ENCODE assay signal across 24 mouse cellular contexts in genomic region chr4:55066341-55067170, GRCm38 (mm10).
DNase-seq lines count a peak whose midpoint lies in the region; ATAC-seq and TF ChIP-seq lines count a peak whose summit lies in the region.
"Had no signal": no experiment of that assay in that cellular context is flagged by ENCODE, and none has a peak within 500 bp of the region (broad histone marks: within the 10 kb centered on the region; RNA-seq: fewer than 3 reads in every experiment).

No protein-coding gene starts in this region.

- H3K27me3 ChIP-seq in hindbrain, embryonic 12.5 days: no peaks in the 10 kb centered on the region
- no peaks in the 10 kb centered on the region for H3K27me3 ChIP-seq in hindbrain, postnatal 0 days (ENCODE audit: insufficient read depth, low read length)
- H3K27me3 ChIP-seq in midbrain, embryonic 14.5 days (ENCODE audit: control insufficient read depth, insufficient read depth, low read length): no peaks in the 10 kb centered on the region
- H3K27me3 ChIP-seq in midbrain, postnatal 0 days (ENCODE audit: insufficient read depth, low read length): no peaks in the 10 kb centered on the region
- H3K27me3 ChIP-seq: limb, embryonic 13.5 days had no signal

- no peaks in the 10 kb centered on the region for H3K9me3 ChIP-seq in hindbrain, embryonic 12.5 days (replicated peaks)
- no peaks in the 10 kb centered on the region for H3K9me3 ChIP-seq in hindbrain, postnatal 0 days (ENCODE audit: low read length)
- no peaks in the 10 kb centered on the region for H3K9me3 ChIP-seq in midbrain, embryonic 14.5 days (ENCODE audit: control insufficient read depth, low read length)
- no peaks in the 10 kb centered on the region for H3K9me3 ChIP-seq in midbrain, postnatal 0 days (ENCODE audit: low read length)
- H3K9me3 ChIP-seq: heart, embryonic 10.5 days; limb, embryonic 13.5 days had no signal

- no peak overlapping the region for H3K4me3 ChIP-seq in gastrocnemius, adult 2 months
- no peak overlapping the region for H3K4me3 ChIP-seq in hindbrain, embryonic 12.5 days
- no peak overlapping the region for H3K4me3 ChIP-seq in hindbrain, postnatal 0 days (ENCODE audit: low read length)
- H3K4me3 ChIP-seq in midbrain, embryonic 14.5 days (replicated peaks; ENCODE audit: low read depth, low read length): no peak overlapping the region
- no peak overlapping the region for H3K4me3 ChIP-seq in midbrain, postnatal 0 days (ENCODE audit: low read depth, low read length)
- H3K4me3 ChIP-seq: erythroblast, embryonic 14.5 days; heart, embryonic 10.5 days; left cerebral cortex, adult 2 months; limb, embryonic 13.5 days; myocyte had no signal

- H3K9ac ChIP-seq in hindbrain, embryonic 12.5 days: no peak overlapping the region
- no peak overlapping the region for H3K9ac ChIP-seq in hindbrain, postnatal 0 days (replicated peaks; ENCODE audit: low read length)
- H3K9ac ChIP-seq in midbrain, embryonic 14.5 days (replicated peaks; ENCODE audit: low read length): no peak overlapping the region
- no peak overlapping the region for H3K9ac ChIP-seq in midbrain, postnatal 0 days (replicated peaks; ENCODE audit: low read length, poor library complexity, severe bottlenecking)
- H3K9ac ChIP-seq: limb, embryonic 13.5 days; liver, embryonic 14.5 days; lung, embryonic 14.5 days had no signal

- 76% methylated on average over 17 of the region's 17 CpGs for WGBS in hindbrain, embryonic 12.5 days
- 76% methylated on average over 17 of the region's 17 CpGs for WGBS in hindbrain, postnatal 0 days
- 77% methylated on average over 17 of the region's 17 CpGs for WGBS in midbrain, embryonic 14.5 days
- WGBS in midbrain, postnatal 0 days: 71% methylated on average over 17 of the region's 17 CpGs

- no peak for TF ChIP-seq CTCF in gastrocnemius, adult 2 months (IDR thresholded peaks at IDR 0.05)
- no peak for TF ChIP-seq CTCF in hindbrain, postnatal 0 days (IDR thresholded peaks at IDR 0.05; ENCODE audit: low read depth)
- TF ChIP-seq CTCF in midbrain, postnatal 0 days (IDR thresholded peaks at IDR 0.05): no peak

- peak; percentile 31 for DNase-seq in gastrocnemius, adult 2 months
- DNase-seq in gastrocnemius, postnatal 36 days: no peak
- DNase-seq in hindbrain, postnatal 0 days (ENCODE audit: low spot score): no peak
- no peak for DNase-seq in midbrain, embryonic 14.5 days
- DNase-seq in midbrain, postnatal 0 days (ENCODE audit: low spot score): no peak
- DNase-seq in layer of hippocampus, postnatal 25 days (ENCODE audit: extremely low spot score in 1 of 2, low spot score in 1 of 2): no peak
- DNase-seq: adrenal gland, adult 8-10 months; cerebellum, adult 2 months; cerebellum, postnatal 14 days; heart, postnatal 14 days; kidney, adult 11 months; kidney, postnatal 14 days; lung, embryonic 14.5 days; lung, postnatal 14 days; thymus, postnatal 14 days had no signal

- intact Hi-C loops in gastrocnemius, adult 2 months (cut with DNase I): no loop called here
- intact Hi-C loops in gastrocnemius, postnatal 36 days (cut with DNase I): no loop called here

- peak overlapping the region; percentile 28 for H3K27ac ChIP-seq in gastrocnemius, adult 2 months
- peak overlapping the region; percentile 23; the same call in 1 of the 2 replicates for H3K27ac ChIP-seq in hindbrain, embryonic 12.5 days
- H3K27ac ChIP-seq in hindbrain, postnatal 0 days: no peak overlapping the region
- H3K27ac ChIP-seq in midbrain, embryonic 14.5 days (replicated peaks; ENCODE audit: low read depth, low read length): peak overlapping the region; percentile 13
- no peak overlapping the region for H3K27ac ChIP-seq in midbrain, postnatal 0 days (ENCODE audit: low read depth, low read length)
- H3K27ac ChIP-seq: heart, embryonic 10.5 days; left cerebral cortex, adult 2 months; limb, embryonic 13.5 days; liver, embryonic 14.5 days had no signal

- ATAC-seq in hindbrain, embryonic 12.5 days (ENCODE audit: low FRiP score): no peak
- ATAC-seq in hindbrain, postnatal 0 days: no peak
- no peak for ATAC-seq in midbrain, embryonic 14.5 days (ENCODE audit: low FRiP score, low TSS enrichment)
- ATAC-seq in midbrain, postnatal 0 days (ENCODE audit: low FRiP score): no peak
- ATAC-seq: activated CD4-positive, CD25-positive, alpha-beta regulatory T cell, adult 4 months; forebrain, embryonic 16.5 days had no signal

- no peak overlapping the region for H3K4me2 ChIP-seq in hindbrain, embryonic 12.5 days (replicated peaks)
- H3K4me2 ChIP-seq in hindbrain, postnatal 0 days (ENCODE audit: low read depth, low read length): no peak overlapping the region
- H3K4me2 ChIP-seq in midbrain, embryonic 14.5 days (ENCODE audit: low read length): no peak overlapping the region
- H3K4me2 ChIP-seq in midbrain, postnatal 0 days (ENCODE audit: low read depth, low read length, poor library complexity, severe bottlenecking): no peak overlapping the region
- H3K4me2 ChIP-seq: limb, embryonic 13.5 days; lung, embryonic 14.5 days had no signal

- peaks cover 58% of the 10 kb centered on the region for H3K36me3 ChIP-seq in hindbrain, embryonic 12.5 days
- H3K36me3 ChIP-seq in hindbrain, postnatal 0 days (ENCODE audit: insufficient read depth, low read length): peaks cover 7% of the 10 kb centered on the region; the same call in 1 of the 2 replicates
- peaks cover 67% of the 10 kb centered on the region for H3K36me3 ChIP-seq in midbrain, embryonic 14.5 days (ENCODE audit: control insufficient read depth, insufficient read depth, low read length)
- peaks cover 10% of the 10 kb centered on the region for H3K36me3 ChIP-seq in midbrain, postnatal 0 days (ENCODE audit: insufficient read depth, low read length)

- no peaks in the 10 kb centered on the region; the same call in 1 of the 2 replicates for H3K4me1 ChIP-seq in hindbrain, embryonic 12.5 days
- H3K4me1 ChIP-seq in hindbrain, postnatal 0 days (ENCODE audit: insufficient read depth, low read length): no peaks in the 10 kb centered on the region
- 0 out of 2 replicates have a peak, but pooled peaks cover 2% of the 10 kb centered on the region for H3K4me1 ChIP-seq in midbrain, embryonic 14.5 days (ENCODE audit: control insufficient read depth, insufficient read depth, low read length)
- H3K4me1 ChIP-seq in midbrain, postnatal 0 days (ENCODE audit: insufficient read depth, low read length): no peaks in the 10 kb centered on the region
- H3K4me1 ChIP-seq: heart, embryonic 10.5 days; limb, embryonic 13.5 days had no signal

Comparison
In these comparisons a context has a peak if more than half of its experiments do, and no peak if none do; other contexts are left out.
1. H3K27ac ChIP-seq: peak in gastrocnemius, adult 2 months (single experiment), hindbrain, embryonic 12.5 days (single experiment) and midbrain, embryonic 14.5 days (single experiment); none in hindbrain, postnatal 0 days (single experiment) and midbrain, postnatal 0 days (single experiment).